Mouse (Mus musculus) cerebellum, postnatal 10 days (tissue): Measurements from ENCODE around the gene Tnfsf15.

Source experiments
- DNase-seq, 2 experiments: peaks; one replicate each; pipeline ENCODE4 v3.0.0; 2021; ENCODE audit warnings: mixed read lengths in 2 of 2

The Tnfsf15 gene

DNA sequence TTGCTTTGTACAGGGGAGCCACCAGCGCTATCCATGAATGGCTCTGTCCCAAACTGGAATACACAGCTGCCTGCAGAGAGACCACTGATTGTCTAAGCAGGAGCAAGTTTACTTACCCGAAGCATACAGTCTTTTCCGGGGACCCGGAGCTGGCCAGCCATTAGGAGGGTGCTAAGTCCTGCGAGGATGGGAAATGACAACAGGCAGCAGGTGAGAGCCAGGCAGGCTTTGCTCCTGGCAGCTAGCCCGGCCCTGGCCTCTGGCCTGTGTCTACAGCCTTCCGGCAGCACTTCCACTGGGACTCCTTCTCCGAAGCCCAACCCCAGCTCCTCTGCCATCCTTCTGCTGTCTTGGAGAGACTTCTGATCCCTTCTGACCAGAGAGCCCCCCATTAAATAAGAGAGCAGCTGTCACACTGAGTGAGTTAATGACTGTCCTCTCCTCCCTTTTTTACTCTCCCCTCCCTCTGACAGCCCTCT is at the start of gene Tnfsf15:
TSS of gene Tnfsf15 (minus strand) at position 421 of the 479 bp plus-strand sequence.
- DNase-seq, result peak; percentile 94 to 97

DNA sequence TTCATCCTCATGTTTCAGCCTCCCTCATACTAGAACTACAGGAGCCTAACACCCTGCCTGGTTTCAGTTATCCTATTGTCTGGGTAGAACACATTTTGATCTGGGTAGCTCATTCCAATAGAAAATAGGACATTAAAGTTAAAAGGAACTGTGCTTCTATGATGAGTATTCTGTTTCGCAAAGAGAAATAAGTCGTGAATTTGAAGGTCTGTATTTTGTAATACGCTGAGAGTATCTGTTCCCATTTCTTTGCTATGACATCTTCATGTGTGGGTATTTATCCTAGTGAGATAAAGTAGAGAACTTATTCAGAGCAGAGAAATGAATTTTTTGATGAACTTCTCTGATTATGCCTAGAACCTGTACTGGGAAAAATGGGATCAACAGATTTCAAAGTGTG is 47.4 kb upstream of the Tnfsf15 start:
- DNase-seq, result no peak

DNA sequence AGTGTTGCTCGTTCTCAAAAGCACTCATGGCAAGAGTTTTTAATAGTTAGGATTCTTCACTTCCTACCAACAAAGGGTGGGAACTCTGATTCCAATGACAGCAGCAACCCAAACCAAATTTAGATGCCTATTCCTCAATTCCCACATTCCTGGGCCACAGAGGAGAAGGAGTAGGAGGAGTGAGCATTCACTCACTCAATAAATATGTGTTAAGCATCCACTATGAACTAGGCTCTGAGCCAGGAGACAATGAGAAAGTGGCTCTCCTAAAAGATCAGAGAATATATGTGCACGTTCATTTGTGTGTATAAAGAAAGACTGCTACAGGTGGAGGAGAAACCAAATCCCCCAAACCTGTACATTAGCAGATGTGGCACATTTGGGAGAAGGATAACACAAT is 40.6 kb upstream of the Tnfsf15 start:
- DNase-seq, result no peak

DNA sequence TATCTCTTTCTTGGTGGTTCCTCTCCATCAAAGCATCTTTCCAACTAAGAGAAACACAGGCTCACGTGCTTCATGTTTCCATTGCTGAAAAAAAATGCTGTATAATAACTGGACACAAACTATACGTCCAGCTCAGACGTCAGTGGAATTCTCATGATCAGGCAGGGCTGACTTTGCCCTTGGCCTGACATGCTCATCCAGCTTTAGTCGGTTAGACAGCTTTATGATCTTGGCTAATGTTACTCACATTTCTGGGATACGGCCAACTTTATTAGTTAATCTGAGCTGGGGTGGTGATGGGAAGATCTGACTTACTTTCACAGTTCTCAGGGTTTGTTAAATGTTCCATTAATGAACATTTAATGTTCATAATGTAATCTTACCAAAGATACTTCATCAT is 38.9 kb upstream of the Tnfsf15 start:
- DNase-seq, result no peak

DNA sequence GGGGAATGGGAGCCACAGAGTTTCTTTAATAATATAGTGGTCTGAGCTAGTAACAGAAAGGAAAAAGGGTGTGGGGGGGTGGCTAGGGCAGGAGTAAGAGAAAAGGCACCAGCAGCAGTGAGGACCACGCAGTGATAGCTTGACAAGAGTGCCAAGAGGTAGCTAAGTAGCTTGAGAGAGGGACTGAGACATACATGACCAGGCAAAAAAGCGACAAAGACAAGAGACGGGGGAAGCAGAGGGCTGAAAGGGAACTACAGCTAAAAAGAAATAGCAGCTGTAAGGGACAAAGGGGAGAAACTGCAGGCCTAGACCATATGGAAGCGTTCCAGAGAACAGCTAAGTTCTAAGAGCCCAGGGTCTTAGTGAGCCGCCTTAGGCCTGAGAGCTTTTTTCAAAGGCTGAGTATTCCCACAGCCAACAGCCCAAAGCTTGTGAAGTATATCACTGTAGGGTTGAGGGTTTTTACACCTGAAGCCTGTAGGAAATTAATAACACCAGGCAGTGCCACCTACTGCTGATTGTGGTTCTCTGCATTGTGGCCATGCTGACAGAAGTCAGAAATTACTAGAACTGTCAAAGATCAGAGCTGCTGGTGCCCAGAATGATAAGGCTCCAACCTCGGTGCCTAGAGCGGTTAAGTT is 38.2 kb upstream of the Tnfsf15 start:
- DNase-seq, result peak in 1 of 2 experiments; percentile 9

DNA sequence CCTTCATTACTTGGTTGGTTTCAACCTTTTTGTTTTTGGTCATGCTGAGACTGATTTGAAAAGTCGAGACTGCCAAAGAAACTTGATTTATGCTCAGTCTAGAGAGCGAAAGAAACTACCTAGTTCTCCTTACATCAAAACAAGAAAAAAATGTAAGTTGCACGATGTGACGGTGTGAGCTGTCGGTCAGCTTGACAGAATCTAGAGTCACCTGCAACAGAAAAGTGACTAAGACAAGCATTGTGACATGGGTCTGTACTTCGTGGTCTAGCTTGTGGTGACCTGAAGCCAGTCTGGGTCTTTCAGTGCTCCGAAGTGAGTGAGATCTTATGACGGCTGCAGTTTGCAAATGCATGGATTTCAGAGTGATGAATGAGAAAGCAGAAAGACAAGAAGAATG is 32.3 kb upstream of the Tnfsf15 start:
- no peak for DNase-seq

DNA sequence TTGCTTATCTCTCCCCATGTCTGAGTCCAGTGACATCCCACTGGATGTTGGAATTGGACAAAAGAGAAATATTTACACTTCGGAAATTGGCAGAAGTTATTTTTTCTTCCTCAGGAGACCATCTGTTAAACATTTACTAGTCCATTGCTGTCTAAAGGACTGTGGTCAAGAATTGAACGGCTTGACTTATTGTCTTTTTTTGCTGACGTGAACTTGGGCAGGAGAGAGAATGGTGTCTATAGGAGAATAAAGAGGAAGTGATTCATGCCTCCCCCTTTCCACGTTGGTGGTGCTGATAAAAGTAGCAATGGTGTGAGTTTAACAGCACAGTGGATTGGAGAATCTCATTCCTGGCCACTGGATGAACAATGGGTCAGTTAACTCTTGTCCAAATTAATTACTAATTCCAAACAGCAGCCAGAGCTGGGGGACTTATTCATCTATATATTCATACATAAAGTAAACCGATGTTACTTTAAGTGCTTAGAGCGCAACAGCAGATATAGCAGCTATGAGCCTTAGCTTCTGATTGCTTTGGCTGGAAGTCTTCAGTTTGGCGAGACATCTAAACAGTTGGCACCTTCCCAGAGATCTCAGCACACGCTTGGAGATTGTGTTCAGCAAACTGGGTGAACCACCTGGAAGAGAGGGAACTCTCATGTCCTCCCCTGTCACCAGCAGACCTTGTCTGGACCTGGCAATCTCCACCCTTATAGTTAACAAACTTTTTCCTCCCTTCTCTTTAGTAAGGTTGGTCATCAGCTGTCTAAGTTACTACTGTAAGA is 28.6 kb upstream of the Tnfsf15 start:
- peak; percentile 77 to 85 for DNase-seq

DNA sequence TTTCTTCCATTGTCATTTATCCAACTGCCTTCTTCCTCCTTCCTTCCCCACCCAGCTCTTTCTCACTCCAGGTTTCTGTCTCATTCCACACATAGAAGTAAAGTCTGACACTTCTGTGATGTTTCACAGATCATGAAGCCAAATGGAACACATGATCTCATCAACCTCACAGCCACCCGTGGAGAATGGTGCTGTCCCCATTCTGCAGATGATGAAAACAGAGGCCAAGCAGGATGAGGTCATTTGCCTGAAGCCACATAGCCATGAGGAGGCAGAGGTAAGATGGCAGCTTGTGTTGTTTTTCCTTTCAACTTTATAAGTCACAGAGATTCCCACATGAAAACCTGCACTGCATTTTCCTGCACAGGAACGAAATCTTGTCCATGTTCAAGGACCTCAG is 27.6 kb upstream of the Tnfsf15 start:
- DNase-seq, result no peak

DNA sequence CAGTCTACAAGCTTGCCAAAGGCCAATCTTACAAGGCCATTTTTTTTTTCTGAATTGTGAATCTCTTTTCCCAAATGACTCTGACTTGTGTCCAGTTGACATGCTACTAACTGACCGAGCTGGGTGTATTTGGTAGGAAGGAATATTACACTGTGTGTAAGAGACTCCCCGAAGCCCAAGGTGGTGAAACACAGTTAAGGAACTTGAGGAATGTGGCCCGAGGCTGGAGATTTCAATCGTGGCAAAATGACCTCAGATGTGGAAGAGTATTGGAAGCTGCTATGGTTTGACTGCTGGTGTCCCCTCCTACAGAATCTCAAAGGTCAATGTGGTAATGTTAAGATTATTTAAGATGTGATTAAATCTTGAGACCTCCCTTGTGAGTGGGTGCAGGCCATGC is 26.4 kb upstream of the Tnfsf15 start:
- no peak for DNase-seq

DNA sequence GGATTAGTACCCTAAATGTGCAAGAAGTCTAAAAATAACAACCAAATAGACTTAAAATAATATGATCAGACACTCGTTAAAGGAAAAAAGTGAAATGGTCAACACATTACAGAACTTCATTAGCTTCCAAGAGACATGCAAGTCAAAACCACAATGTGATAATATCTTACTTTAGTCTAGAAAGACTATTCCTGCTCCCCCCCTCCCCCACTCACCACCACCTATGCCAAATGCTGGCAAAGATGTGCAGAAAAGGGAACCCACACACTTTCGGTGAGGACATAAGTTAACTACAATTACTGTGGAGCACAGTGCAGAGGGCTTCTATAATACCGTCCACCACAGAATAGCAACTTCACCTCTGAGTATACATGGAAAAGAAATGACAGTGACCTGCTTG is 24.2 kb upstream of the Tnfsf15 start:
- DNase-seq, result no peak

DNA sequence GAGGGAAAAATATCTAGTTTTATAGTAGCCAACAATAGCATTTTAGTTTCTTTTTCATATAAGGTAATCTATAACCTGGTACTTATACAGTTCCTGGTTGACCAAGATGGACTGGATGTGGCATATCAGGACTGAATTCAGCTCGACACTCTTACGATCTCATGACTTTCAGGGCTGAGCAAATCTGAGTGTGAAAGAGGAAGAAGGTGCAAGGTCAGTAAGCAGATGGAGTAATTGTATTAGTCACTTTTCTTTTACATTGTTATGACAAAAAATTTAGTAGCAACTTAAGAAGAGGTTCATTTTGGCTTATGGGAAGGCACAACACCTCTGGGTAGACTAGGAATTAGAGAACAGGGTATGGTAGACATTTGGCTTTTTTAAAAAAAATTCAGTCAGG is 20.1 kb upstream of the Tnfsf15 start:
- DNase-seq, result no peak

DNA sequence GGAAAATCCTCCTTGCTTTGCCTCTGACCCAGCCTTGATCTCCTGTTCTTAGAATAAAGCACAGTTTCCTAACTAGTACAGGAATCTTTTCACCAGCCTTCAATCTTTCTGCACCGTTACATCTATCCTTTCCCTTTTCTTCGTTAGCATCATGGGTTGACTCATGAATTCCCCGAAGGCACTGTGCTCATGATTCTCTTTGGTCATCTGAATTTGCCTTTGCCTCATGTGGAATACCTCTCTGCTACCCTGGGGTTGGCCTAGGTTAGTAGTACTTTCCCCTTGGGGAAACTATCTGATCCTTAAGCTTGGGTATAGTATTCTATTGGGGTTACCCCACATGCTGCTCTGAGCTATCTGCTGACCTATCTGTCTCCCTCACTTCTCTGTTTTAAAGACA is 15.0 kb upstream of the Tnfsf15 start:
- no peak for DNase-seq

DNA sequence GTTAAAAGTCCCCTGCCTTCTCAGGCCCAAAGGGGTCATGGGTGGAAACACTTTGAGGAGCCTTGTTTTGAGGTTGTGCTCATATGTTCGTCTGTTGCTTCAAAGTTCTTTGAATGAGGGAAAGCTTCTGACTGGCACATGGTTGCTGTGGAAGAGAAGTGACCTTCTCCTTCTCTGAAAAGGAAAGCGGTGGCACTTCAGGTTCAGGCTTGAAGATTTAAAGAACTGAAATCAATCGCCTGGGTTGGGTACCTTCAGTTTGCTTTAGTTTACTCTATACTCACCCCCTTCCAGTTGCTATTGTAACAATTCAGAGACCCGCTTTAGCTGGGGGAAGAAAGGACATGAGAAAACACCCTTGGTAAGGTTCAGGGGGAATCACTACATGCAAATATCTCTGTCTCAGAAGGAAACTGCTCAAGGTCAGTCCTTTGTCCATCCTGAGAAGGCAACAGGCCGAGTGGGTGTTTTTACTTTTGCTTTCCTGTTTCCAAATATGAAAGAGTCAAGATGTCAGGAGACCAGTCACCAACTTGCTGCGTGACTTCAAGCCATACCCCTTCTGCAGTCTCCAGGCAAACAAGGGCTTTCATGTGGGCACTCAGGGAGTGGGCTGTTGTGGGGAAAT is 12.7 kb upstream of the Tnfsf15 start:
- no peak for DNase-seq

DNA sequence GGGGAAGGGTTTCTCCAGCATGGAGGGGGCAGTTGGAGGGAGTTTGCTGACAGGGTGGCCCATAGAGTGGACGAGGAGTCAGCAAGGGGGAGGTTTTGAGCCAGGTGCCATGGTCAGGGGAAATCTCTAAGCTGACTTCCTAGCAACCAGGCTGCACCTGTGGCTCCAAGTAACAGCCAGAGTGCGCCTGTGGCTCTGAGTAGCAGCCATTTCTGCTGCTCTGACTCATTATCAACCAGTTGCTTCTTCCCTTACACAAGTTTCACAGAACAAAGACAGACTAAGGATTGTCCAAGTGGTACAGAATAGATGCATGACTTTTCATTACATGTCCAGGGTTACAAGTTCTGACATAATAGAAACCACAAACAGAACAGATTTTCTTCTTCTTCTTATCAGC is 11.2 kb upstream of the Tnfsf15 start:
- no peak for DNase-seq

DNA sequence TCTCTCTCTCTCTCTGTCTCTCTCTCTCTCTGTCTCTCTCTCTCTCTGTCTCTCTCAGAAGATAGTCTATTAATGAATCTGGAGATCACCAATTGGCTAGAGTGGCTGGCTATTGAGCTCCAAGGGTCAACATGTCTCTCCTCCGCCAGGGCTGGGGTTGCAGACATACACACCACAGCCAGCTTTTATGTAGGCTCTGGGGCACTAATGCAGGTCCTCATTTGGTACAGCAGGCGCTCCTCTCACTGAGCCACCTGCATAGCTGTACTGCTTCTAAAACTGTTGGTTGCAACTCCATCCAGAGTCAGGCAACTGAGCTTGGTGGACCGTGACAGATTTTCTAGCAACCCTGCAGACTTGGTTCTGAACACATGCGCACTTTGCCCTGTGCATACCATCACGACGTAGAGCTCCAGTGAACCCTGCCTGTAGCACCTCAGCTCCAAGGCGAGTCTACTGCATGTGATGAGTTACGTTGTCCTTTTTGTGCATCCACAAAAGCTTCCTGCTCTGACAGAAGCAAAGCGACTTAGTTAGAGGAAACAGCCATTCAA is 9.6 kb upstream of the Tnfsf15 start:
- no peak for DNase-seq

DNA sequence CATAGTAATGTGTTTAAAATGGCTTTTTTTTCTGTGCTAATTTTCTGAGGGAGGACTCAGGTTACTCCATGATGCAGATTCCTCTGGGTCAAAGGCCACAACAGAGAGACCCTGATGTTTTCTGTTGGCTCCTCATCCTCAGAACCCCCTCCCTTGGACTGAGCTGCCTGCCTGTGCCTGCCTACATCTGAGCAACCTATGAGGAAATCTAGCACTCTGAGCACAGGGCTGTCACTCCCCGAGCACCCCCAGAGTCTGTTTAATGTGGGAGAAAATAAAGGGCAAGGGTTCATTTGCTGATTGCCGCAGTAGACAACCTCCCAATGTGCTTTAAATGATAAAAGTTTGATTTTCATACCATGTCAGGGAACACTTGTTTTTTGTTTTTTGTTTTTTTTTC is 8.9 kb upstream of the Tnfsf15 start:
- DNase-seq, result no peak

DNA sequence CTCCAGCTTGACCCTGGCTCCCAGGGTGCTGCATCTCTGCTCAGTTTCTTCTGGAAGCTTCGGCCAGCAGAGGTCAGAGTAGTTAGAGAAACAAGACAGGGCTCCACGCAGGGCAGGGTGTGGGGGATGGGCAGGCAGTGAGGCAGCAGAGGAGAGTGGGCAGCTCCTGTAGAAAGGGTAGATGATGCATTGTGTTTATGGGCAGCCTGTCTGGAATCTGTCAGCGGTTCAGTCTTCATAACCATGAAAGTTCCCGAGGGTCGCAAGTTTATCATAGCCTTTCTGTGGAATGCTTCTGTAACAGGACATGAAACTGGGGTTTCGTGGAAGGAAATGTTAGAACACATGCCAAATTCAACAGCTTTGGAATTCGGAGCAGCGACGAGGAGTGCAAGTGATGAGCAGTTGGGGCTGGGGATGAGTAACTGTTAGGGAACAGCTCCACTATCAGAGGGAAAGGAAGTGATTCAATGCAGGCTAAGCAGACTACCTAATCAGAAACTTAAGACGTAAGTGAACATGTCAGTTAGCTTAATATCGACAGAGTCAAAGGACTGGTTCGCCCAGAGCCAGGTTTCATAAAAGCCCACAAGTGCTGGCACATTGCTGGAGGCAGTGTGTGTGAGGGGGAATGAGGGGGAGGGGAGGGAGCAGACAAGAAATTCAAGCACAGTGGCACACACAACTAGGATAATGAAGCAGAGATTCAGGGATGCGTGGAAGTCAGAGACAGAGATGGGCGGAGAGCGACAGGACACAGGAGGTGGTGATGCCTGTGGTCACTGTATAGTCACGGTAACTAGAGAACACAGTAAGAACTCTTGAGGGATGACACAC is 8.0 kb upstream of the Tnfsf15 start:
- peak; percentile 65 to 75 for DNase-seq

DNA sequence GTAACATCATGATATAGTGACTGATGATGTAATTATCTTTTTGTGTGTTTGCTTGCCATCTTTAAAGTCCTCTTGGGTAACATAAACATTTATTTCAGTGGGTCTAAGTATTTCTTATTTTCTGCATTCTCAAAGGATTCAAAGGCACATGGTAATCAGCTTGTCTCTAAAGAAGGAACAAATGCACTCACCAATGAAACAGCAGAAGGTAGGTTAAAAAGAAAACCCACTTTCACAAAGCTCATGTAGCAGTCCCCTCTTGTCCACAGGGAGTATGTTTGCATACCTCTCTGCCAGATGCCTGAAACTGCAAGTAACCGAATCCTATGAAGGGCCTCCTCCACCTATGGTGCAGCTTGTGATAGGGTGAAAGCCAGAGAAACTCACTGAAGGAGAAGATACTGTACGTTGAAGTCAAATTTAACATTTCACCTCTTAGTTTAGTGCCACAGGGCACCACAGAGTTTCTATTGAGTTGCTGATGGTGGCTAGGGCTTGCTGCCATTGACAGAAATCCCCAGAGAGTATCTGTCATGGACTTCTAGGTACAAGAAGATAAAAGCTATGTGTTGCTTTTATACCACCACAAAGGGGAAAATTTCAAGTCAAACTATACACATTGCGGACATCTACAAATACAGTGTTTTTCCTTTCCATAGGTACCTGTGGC is 3.3 kb upstream of the Tnfsf15 start:
- no peak for DNase-seq

DNA sequence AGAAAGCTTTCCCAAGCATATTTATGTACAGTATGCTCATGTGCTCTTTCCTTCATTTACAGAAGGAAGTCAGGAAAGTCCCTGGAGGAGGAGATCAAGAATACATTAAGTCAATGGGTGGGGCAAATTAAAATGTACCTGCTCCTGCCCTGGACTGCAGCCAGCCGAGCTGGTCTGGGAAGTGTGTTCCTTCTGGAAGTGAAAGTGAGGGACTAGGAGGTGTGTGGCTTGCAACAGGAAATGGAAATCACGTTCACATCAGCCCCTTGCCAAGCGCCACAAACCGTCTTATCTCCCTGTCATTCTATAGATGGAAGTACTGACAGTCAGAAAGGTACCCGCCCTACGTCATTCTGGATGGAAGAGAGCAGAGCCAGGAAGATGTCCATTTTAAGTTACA is 358 bp upstream of the Tnfsf15 start:
- DNase-seq, result peak; percentile 29 to 41

DNA sequence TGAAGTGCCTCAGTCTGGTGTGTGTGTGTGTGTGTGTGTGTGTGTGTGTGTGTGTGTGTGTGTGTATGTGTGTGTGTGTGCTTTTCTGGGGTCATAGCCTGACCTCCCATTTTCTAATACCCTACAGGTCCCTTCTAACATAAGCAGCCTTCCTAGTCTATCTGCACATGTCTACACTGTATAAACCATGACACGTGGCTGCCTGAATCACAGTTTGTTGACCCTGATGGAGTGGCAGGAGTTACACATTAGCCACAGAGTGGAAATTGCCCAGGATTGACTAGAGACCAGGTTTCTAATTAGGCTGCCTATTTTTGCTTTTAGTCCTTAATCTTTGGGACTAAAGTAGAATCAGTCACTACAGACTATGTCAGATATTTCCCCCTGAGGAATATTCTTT is 1.3 kb downstream of the Tnfsf15 start:
- no peak for DNase-seq

DNA sequence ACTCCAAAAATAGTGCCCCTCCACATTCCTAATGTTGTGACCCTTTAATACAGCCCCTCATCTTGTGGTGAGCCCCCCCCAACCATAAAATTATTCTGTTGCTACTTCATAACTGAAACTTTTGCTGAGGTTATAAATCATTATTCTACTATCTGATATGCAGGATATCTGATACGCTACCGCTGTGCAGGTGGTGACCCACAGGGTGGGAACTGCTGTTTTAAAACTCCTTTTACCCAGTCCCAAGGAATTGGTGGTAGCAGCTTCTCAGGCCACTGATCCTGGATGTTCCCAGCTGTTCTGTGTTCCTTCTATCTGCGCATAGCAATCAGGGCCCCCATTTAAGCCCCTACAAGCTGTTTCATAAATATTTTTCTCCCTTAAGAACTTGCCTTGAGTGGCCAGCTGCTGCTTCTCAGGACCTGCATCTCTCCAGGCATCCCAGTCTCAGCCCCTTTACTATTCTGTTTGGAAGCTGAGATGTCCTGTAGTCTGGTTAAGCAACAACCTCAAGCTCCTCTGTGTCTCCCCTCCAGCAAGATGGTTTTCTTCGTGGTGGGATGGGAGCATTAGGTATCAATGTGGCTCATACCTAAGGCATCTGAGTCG is 2.0 kb downstream of the Tnfsf15 start:
- DNase-seq, result no peak

DNA sequence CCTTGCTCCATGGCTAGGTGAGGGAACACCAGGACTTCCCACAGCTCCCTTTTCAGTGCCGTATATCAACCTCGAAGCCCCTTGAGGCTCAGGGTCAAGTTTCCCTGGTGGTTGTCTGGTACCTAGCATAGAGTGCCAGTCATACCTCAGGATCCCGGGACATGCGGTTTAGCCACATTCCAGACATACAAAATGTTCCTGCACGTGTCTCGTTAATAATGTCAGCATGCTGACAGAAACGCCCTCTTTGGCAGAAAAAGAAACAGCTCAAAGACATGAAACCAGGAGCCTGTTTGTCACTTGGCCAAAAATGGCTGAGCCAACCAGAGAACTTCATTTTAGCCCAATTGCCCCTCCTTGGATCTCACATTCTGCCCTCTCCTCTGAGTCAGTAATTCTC is 2.8 kb downstream of the Tnfsf15 start:
- peak in 1 of 2 experiments; percentile 19 for DNase-seq
